Mouse (Mus musculus) left cerebral cortex, postnatal 10 days (tissue): ENCODE data around the gene Armcx5. TPM values are rescaled to one million over a fixed set of nuclear protein-coding genes. Genes with fewer than 3 reads are reported as not detected.
"Not testable (repeated sequence)": the region's sequence is repeated elsewhere in the genome, so short reads cannot be mapped to it uniquely, and the experiment has no call there.

Experiments used
- DNase-seq, 2 experiments: peaks; one replicate each; pipeline ENCODE4 v3.0.0; 2021 to 2022; ENCODE audit warnings: low spot score in 2 of 2, mixed read lengths in 1 of 2; ENCODE audit errors: extremely low spot score in 1 of 2
- intact Hi-C: fragments of 180-260 bp; cut with DNase I; formaldehyde crosslinking; loops from one replicate; pipeline ENCODE4 v1.15.1; 2025
- total RNA-seq, 2 experiments: library from RNA; stranded (reverse); gene quantifications; 2 replicates each; pipeline ENCODE4 v1.2.3; 2021

The Armcx5 gene
- total RNA-seq = 10 to 100 TPM; 31.5 to 33.7 TPM

GRCm38 (mm10) chrX:135742304-135743055, at the start of gene Armcx5, which contains the start of gene Gprasp1:
TSS of gene Armcx5 (plus strand) at chrX:135742733.
TSS of gene Gprasp1 (plus strand) at chrX:135742733.
- peak; percentile 88 to 89 for DNase-seq
- intact Hi-C loops = no loop called here

DNA sequence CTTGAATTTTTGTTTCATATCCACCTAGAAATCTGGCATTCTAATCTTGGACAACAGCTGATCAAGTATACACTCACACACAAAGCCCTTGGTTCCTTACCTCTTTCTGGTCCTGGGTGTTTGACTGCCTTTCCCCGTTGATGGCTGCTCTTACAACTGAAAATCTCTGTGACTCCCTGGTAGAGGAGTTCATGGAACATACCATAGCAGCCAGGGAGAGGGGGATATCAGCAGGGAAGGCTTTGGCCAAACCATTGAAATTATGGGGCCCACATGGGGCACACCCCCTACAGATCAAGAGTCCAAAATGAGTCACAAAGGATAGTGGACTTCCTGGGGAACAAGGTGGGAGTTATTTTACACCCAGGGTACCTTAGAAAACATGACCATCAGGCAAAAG, 48.9 kb upstream of the Armcx5 start, which contains the start of gene Tcp11x2:
Tcp11x2 (minus strand) TSS at position 158 of the 400 bp plus-strand sequence.
- intact Hi-C loops = no loop called here
- no peak for DNase-seq

DNA sequence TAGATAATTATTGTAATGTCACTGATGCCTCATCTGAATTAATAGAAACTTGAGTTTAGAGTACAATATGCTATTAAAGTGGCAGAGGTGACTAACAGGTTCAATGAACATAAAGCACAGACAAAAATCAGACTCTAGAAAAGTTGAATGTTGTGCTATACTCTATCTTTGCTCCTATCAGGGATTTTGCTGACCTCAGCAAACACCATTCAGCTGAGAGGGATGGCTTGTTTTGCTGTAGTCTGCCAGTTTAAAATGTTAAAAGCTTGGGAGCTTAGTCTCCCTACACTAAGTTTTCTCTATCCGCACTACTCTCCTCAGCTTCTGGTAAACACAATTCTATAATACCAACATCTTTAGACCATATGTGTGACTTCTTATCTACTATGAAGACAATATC, 39.4 kb upstream of the Armcx5 start:
- intact Hi-C loops = no loop called here

GRCm38 (mm10) chrX:135704349-135704748, 38.2 kb upstream of the Armcx5 start:
- no peak for DNase-seq
- intact Hi-C loops = no loop called here

More for the DNA sequence above, 39.4 kb upstream of the Armcx5 start:
- no peak for DNase-seq

GRCm38 (mm10) chrX:135712845-135713244, 29.7 kb upstream of the Armcx5 start:
- no peak for DNase-seq
- intact Hi-C loops = no loop called here

GRCm38 (mm10) chrX:135725161-135725560, 17.4 kb upstream of the Armcx5 start, which contains the start of gene Tmsb15a:
TSS of gene Tmsb15a (minus strand) at chrX:135725261.
- intact Hi-C loops = no loop called here
- no peak for DNase-seq

DNA sequence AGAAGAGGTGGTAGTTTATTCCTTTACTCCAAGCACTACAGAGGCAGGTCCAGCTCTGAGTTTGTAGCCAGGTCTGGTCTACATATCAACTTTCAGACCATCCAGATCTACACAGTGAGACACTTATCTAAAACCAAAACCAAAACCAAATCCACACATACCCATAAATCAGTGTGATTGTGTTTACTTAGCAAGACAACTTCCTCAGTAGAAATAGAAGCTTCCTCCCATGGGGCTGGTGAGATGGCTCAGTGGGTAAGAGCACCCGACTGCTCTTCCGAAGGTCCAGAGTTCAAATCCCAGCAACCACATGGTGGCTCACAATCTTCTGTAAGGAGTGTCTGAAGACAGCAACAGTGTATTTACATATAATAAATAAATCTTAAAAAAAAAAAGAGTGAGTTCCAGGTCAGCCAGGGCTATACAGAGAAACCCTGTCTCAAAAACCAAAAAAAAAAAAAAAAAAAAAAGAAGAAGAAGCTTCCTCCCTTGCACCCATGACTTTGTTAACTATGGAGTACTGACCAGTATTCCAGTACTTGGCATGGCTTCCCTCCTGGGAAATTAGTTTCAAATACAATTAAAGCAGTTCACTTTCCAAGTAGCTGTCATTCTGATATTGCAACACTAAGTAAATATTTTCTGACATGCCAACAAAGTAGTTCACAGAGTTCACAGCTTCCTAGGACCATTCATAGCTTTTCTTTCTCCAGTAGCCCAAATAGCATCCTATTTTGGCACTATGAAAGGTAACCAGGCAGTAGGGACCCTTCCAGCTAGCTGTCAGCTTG, 3.6 kb upstream of the Armcx5 start:
- no peak for DNase-seq

DNA sequence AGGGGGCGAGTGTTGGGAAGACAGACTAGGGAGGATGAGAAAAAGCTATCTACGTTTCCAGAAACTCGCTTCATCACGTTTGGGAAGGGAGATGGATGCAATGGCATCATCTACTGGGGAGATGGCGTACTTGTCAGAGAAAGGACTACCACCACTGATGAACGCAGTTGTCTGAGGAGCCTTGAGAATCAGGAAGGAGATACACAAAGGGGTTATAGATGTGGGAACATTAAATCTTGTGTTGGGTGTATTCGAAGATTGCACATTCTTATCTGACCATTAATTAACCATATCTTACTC, 473 bp downstream of the Armcx5 start:
- intact Hi-C loops = no loop called here
- no peak for DNase-seq

More for the DNA sequence above, 3.6 kb upstream of the Armcx5 start:
- intact Hi-C loops = no loop called here

- DNase-seq, intact Hi-C loops: not testable (repeated sequence)
Observed at GRCm38 (mm10) chrX:135745376-135745775, 2.8 kb downstream of the Armcx5 start.

DNA sequence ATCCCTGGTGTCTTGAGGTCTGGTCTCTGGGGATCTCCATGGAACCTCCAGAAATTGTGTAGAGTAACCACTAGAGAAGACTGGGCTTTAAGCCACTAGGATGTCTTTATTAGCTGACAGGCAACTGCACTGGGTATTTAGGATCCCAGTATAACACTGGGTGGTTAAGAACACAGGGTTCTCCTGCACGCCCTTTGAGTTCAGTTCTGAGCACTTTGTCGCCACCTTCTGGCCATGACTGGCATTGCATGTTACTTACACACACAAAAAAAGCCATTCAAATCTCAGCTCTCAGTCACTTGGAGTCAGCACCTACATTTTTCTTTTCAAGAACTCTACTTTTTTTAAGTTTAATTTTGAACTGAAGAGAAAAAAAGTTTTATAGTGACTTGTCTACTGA, 10.3 kb downstream of the Armcx5 start:
- intact Hi-C loops = no loop called here
- DNase-seq = peak; percentile 51 to 53

- intact Hi-C loops = no loop called here
- peak in 1 of 2 experiments; percentile 34 for DNase-seq
Observed at GRCm38 (mm10) chrX:135761707-135762106, 19.2 kb downstream of the Armcx5 start.

GRCm38 (mm10) chrX:135768043-135768548, 25.6 kb downstream of the Armcx5 start:
- intact Hi-C loops = no loop called here
- no peak for DNase-seq

DNA sequence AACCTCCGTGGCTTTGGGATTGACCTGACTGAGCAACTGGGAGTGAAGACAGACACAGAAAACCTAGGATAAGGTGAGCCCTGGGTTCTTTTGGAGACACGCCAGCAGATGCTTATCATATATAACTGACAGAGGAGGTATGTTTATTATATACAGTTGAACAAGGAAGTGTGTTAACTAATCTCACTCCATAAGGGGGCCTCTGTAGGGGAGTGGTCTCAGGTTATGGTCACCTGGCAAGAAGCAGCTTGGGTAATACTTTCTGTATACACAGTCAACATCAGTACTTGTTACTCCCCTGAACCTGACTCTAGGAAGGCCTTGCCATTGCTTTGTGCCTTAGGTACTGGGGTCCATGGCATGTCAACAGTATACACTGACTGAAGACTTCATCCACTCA, 26.0 kb downstream of the Armcx5 start:
- DNase-seq = no peak
- intact Hi-C loops = no loop called here

GRCm38 (mm10) chrX:135791536-135791935, 49.0 kb downstream of the Armcx5 start:
- intact Hi-C loops = no loop called here
- no peak for DNase-seq

GRCm38 (mm10) chrX:135792326-135792725, 49.8 kb downstream of the Armcx5 start:
- no peak for DNase-seq
- intact Hi-C loops = no loop called here

DNA sequence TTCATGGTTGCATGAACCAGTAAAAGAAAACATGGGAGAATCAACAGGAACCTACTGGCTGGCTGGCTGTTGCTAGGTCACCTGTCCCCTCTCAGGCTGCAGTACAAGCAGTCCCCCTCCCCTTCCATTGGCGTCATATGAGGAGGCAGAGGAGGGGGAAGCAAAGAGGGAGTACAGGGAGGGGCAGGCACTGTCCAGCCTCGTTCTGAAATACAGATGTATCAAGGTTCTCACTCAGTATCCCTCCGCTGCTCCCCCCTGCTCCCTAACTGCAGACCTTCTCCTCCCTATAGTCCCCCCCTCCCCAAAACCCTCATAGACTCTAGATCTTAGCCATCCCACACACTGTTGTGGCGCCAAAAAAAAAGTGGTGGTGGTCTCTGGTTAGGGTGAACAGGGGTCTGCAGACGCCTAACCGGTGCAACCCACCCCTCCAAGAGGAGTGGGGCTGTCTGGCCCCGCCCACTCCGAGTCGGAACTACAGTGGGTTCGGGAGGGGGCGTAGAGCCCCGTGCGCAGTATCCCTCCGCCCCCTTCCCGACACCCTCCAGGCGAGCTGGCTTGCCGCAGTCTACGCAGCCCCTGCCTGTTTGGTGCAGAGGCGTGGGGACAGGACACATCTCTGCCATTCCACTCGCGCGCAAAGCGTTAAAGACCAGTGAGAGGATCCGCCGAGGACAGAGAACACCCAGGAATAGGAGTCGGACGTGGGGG, 53.2 kb downstream of the Armcx5 start:
- peak; percentile 46 to 82 for DNase-seq
- intact Hi-C loops = not testable (repeated sequence)

DNA sequence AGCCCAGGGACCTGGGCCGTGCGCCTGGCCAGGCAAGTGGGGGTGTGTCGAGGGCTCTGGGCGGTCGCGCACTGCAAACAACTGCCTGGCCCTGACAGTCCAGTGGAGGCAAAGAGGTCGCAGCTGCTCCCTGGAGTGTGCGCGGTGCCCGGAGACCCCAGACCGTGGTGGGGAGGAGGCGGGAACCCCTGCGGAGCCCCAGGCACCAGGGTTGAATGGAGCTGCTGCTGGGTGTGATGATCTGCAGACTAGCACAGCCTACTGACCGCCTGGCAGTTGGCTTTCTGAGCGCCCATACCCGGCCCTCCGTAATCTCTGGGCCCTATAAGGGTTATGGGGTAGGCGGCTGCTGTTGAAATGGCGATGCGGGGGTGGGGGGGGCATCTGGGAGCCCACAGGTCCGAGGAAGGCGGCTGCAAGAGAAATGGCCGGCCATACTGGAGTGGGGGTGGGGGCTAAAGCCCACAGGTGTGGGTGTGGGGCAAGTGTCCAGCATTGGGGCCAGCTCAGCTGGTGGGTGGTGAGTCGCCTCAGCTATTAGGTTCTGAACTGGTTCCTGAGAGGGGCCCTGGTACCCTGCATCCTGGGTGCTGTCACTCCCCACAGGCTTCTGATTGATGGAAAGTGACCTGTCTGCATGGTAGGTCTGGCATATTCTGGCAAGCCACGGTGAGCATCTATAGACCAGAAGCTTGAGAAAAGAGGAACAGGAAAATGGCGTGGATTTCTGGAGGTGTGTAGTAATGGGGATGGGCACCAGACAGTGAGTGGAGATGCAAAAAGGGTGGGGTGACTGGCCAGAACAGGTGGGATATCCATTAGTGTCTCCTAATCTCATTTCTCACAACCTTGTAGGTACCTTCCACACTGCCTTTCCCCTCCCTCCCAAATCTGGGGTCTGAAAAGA, 54.0 kb downstream of the Armcx5 start:
- DNase-seq = peak in 1 of 2 experiments; percentile 37
- intact Hi-C loops = not testable (repeated sequence)
